Mouse (Mus musculus) large intestine, adult 2 months (tissue): ENCODE measurements around the gene Grap. TPM values are rescaled to one million over a fixed set of nuclear protein-coding genes. Genes with fewer than 3 reads are reported as not detected.
"Not testable (repeated sequence)": the region's sequence is repeated elsewhere in the genome, so short reads cannot be mapped to it uniquely, and the experiment has no call there.

Experiments used
- DNase-seq: peaks from one replicate; pipeline ENCODE4 v3.0.0-alpha.2; 2012; ENCODE audit warnings: low read depth, low spot score
- WGBS: fragments of 180-500 bp; shearing (Covaris S2); methylation state at CpG from one replicate; pipeline ENCODE4 v1.1.7; 2018; 5-methylcytosine and 5-hydroxymethylcytosine counted together
- polyA plus RNA-seq: library from polyadenylated mRNA; depleted of rRNA; stranded (reverse); fragments of >200 nt; gene quantifications from 2 replicates; pipeline ENCODE4 v1.2.3, GENCODE M21; 2012

Gene Grap
- polyA plus RNA-seq, 1 experiment: 9.0 TPM

- DNase-seq: no peak
- WGBS: 50% methylated on average over 3 of the region's 3 CpGs
Measured at GRCm38 (mm10) chr11:61637856-61638255, 15.2 kb upstream of the Grap start.

- 75% methylated on average over 12 of the region's 12 CpGs for WGBS
- no peak for DNase-seq
Measured at GRCm38 (mm10) chr11:61638764-61639536, 14.1 kb upstream of the Grap start.

- DNase-seq: no peak
- WGBS: 94% methylated on average over 6 of the region's 6 CpGs
Measured at GRCm38 (mm10) chr11:61639601-61640177, 13.4 kb upstream of the Grap start.

- 17% methylated on average over 9 of the region's 9 CpGs for whole genome bisulfite sequencing
- not testable (repeated sequence) for DNase-seq
Measured at GRCm38 (mm10) chr11:61640585-61640984, 12.5 kb upstream of the Grap start.

- 78% methylated on average over 7 of the region's 7 CpGs for WGBS
- DNase-seq: no peak
Measured at GRCm38 (mm10) chr11:61642106-61642505, 11.0 kb upstream of the Grap start.

- 28% methylated on average over 5 of the region's 5 CpGs for WGBS
- peak; percentile 99 for DNase-seq
Measured at GRCm38 (mm10) chr11:61643184-61643961, 9.7 kb upstream of the Grap start.

GRCm38 (mm10) chr11:61644576-61645326 lies 8.3 kb upstream of the Grap start:
- no peak for DNase-seq
- 42% methylated on average over 11 of the region's 11 CpGs for WGBS

GRCm38 (mm10) chr11:61645357-61645857 lies 7.7 kb upstream of the Grap start:
- no peak for DNase-seq
- 78% methylated on average over 5 of the region's 5 CpGs for WGBS

GRCm38 (mm10) chr11:61646499-61647039 lies 6.5 kb upstream of the Grap start:
- DNase-seq: no peak
- WGBS: 69% methylated on average over 2 of the region's 2 CpGs

- WGBS: 72% methylated on average over 10 of the region's 10 CpGs
- DNase-seq: no peak
Measured at GRCm38 (mm10) chr11:61647110-61647910, 5.8 kb upstream of the Grap start.

- DNase-seq: no peak
- 31% methylated on average over 6 of the region's 6 CpGs for WGBS
Measured at GRCm38 (mm10) chr11:61647956-61648748, 4.9 kb upstream of the Grap start.

- DNase-seq: no peak
Measured at GRCm38 (mm10) chr11:61648749-61649115, 4.3 kb upstream of the Grap start.

GRCm38 (mm10) chr11:61649163-61649580 lies 3.9 kb upstream of the Grap start:
- 89% methylated on average over 5 of the region's 5 CpGs for WGBS
- DNase-seq: no peak

More at GRCm38 (mm10) chr11:61648749-61649115, 4.3 kb upstream of the Grap start:
- WGBS: 87% methylated on average over 7 of the region's 7 CpGs

GRCm38 (mm10) chr11:61649626-61650025 lies 3.4 kb upstream of the Grap start:
- WGBS: 25% methylated on average over 4 of the region's 4 CpGs
- no peak for DNase-seq

GRCm38 (mm10) chr11:61650470-61651265 lies 2.4 kb upstream of the Grap start:
- no peak for DNase-seq
- 63% methylated on average over 9 of the region's 9 CpGs for WGBS

- 92% methylated on average over 5 of the region's 5 CpGs for WGBS
Measured at GRCm38 (mm10) chr11:61652216-61652615, 849 bp upstream of the Grap start.

GRCm38 (mm10) chr11:61653568-61653967 lies 503 bp downstream of the Grap start:
- 75% methylated on average over 2 of the region's 2 CpGs for WGBS
- DNase-seq: no peak

More at GRCm38 (mm10) chr11:61652216-61652615, 849 bp upstream of the Grap start:
- DNase-seq: no peak
